In the genomic region with DNA sequence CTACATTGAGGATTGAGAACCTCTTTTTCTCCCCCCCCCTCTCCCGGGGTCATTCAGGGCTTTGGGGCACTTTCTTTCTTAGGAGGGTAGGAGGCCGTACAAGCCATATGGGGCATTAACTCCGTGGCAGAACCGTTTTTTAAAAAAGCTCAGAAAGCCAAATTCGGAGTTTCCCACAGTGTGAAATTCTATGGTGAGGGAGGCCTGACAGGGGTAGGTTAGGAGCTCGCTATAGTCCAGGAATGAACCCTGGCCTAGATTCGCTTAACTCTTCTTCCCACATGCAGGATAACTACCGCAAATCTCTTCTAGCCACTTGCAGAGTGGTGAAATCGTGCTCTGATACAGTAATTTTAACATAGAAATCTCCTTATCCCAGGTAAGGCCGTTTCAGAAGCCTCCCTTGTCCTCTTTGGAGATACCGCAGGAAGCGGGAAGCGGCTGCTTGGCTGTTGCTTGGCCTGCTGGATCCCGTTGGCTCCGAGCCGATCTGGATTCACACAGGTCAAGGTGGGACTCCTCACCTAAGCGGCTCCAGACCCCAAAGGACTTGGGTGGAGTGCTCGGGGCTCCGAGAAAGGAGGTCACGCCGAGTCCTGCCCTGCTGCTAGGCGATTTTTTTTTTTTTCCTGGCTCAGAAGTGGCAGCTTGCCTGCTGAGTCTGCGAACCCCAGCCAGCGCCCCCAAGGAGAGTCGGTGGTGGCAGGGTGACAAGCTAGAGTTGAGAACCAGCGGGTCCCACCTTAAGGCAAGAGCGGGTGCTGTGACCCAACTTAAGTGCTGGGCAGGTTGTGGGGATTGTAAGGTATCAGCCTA, we compare ENCODE assay signal across 14 mouse cellular contexts. TPM values are rescaled to one million over a fixed set of nuclear protein-coding genes. Genes with fewer than 3 reads are reported as not detected.
DNase-seq lines count a peak whose midpoint lies in the region; ATAC-seq lines count a peak whose summit lies in the region.
"Had no signal": no experiment of that assay in that cellular context is flagged by ENCODE, and none has a peak within 500 bp of the region (broad histone marks: within the 10 kb centered on the region; RNA-seq: fewer than 3 reads in every experiment).

No protein-coding gene starts in this region.

- DNase-seq in kidney, postnatal 14 days = no peak
- DNase-seq in embryo, embryonic 11 days = peak; percentile 58
- peak; percentile 62 for DNase-seq in hindbrain, embryonic 10.5 days (ENCODE audit: low spot score)
- peak; percentile 65 for DNase-seq in limb, embryonic 11.5 days (ENCODE audit: low spot score)
- DNase-seq in spleen, adult 12 weeks (ENCODE audit: low spot score) = no peak
- DNase-seq in testis, postnatal 10 days (ENCODE audit: low spot score) = no peak
- no peak for DNase-seq in frontal cortex, postnatal 36 days (ENCODE audit: low spot score in 2 of 2)
- DNase-seq: cerebellum, adult 2 months; liver, embryonic 13.5 days had no signal

- ATAC-seq in kidney, embryonic 14.5 days (ENCODE audit: low FRiP score, low TSS enrichment) = no peak
- no peak for ATAC-seq in limb, embryonic 11.5 days (ENCODE audit: insufficient number of reproducible peaks, low FRiP score, low TSS enrichment, low read depth)

- H3K36me3 ChIP-seq in kidney, embryonic 14.5 days (ENCODE audit: control insufficient read depth, insufficient read depth, low read length) = no peaks in the 10 kb centered on the region
- no peaks in the 10 kb centered on the region for H3K36me3 ChIP-seq in hindbrain, embryonic 10.5 days
- H3K36me3 ChIP-seq in limb, embryonic 11.5 days (ENCODE audit: control insufficient read depth, insufficient read depth, low read length) = no peaks in the 10 kb centered on the region
- H3K36me3 ChIP-seq: liver, embryonic 13.5 days had no signal

- H3K4me1 ChIP-seq in kidney, embryonic 14.5 days (ENCODE audit: control insufficient read depth, insufficient read depth, low read length) = peaks cover 65% of the 10 kb centered on the region
- H3K4me1 ChIP-seq in hindbrain, embryonic 10.5 days (replicated peaks) = peaks cover 18% of the 10 kb centered on the region
- peaks cover 69% of the 10 kb centered on the region for H3K4me1 ChIP-seq in limb, embryonic 11.5 days (ENCODE audit: control insufficient read depth, insufficient read depth, low read length)
- H3K4me1 ChIP-seq: liver, embryonic 13.5 days had no signal

- peak overlapping the region; percentile 74 for H3K4me2 ChIP-seq in kidney, embryonic 14.5 days (replicated peaks; ENCODE audit: low read depth, low read length)
- peak overlapping the region; percentile 53 for H3K4me2 ChIP-seq in limb, embryonic 11.5 days (ENCODE audit: low read depth, severe bottlenecking)
- H3K4me2 ChIP-seq: liver, embryonic 13.5 days had no signal

- H3K27me3 ChIP-seq in kidney, embryonic 14.5 days (ENCODE audit: control insufficient read depth, insufficient read depth, low read length) = peaks cover 2% of the 10 kb centered on the region; the same call in 1 of the 2 replicates
- peaks cover 100% of the 10 kb centered on the region for H3K27me3 ChIP-seq in hindbrain, embryonic 10.5 days (ENCODE audit: insufficient read depth, poor library complexity, severe bottlenecking)
- H3K27me3 ChIP-seq in limb, embryonic 11.5 days (ENCODE audit: control insufficient read depth, insufficient read depth, low read length) = peaks cover 68% of the 10 kb centered on the region
- H3K27me3 ChIP-seq: CH12.LX had no signal

- no peaks in the 10 kb centered on the region for H3K9me3 ChIP-seq in kidney, embryonic 14.5 days (ENCODE audit: control insufficient read depth, low read length)
- no peaks in the 10 kb centered on the region for H3K9me3 ChIP-seq in hindbrain, embryonic 10.5 days
- H3K9me3 ChIP-seq in limb, embryonic 11.5 days (ENCODE audit: control insufficient read depth, low read length) = no peaks in the 10 kb centered on the region
- H3K9me3 ChIP-seq: liver, embryonic 13.5 days had no signal

- H3K4me3 ChIP-seq in kidney, embryonic 14.5 days (ENCODE audit: low read length) = peak overlapping the region; percentile 34
- H3K4me3 ChIP-seq in hindbrain, embryonic 10.5 days = peak overlapping the region; percentile 45
- no peak overlapping the region for H3K4me3 ChIP-seq in limb, embryonic 11.5 days (ENCODE audit: low read depth, low read length)
- H3K4me3 ChIP-seq: erythroblast, embryonic 14.5 days; liver, embryonic 13.5 days had no signal

- 22% methylated on average over 27 of the region's 27 CpGs for WGBS in kidney, embryonic 14.5 days
- under 1% methylated on average over 27 of the region's 27 CpGs for WGBS in hindbrain, embryonic 10.5 days
- 6% methylated on average over 27 of the region's 27 CpGs for WGBS in limb, embryonic 11.5 days

- peak overlapping the region; percentile 95; the same call in 1 of the 2 replicates for H3K27ac ChIP-seq in kidney, embryonic 14.5 days (ENCODE audit: low read depth, low read length)
- H3K27ac ChIP-seq in hindbrain, embryonic 10.5 days = peak overlapping the region; percentile 84
- H3K27ac ChIP-seq in limb, embryonic 11.5 days (replicated peaks; ENCODE audit: low read depth, low read length) = no peak overlapping the region
- H3K27ac ChIP-seq: liver, embryonic 13.5 days had no signal

- H3K9ac ChIP-seq in kidney, embryonic 14.5 days (ENCODE audit: low read depth, low read length) = peak overlapping the region; percentile 67
- no peak overlapping the region for H3K9ac ChIP-seq in limb, embryonic 11.5 days (ENCODE audit: low read length)
- H3K9ac ChIP-seq: liver, embryonic 13.5 days had no signal

RNA-seq across cellular contexts. Expression of a gene that starts 8.7 kb away (rescaled TPM):
- 2.3 and 4.0 TPM in 2 replicates for polyA plus RNA-seq in kidney, embryonic 14.5 days (2014; fragmentation: Nextera tagmentation; extraction: Ambion mirVana)
- not detected in 2 replicates for polyA plus RNA-seq in hindbrain, embryonic 10.5 days (2016; fragmentation: Nextera tagmentation; extraction: Ambion mirVana)
- 0.45 and 0.55 TPM in 2 replicates for polyA plus RNA-seq in limb, embryonic 11.5 days (2014; fragmentation: Nextera tagmentation; extraction: Ambion mirVana)
- polyA plus RNA-seq: erythroblast, embryonic 14.5 days; heart, postnatal 0 days; liver, embryonic 13.5 days had no signal

RNA-seq across cellular contexts. Expression of a gene that starts 23.5 kb away (rescaled TPM):
- 6.3 and 18.7 TPM in 2 replicates for polyA plus RNA-seq in kidney, embryonic 14.5 days (2014; fragmentation: Nextera tagmentation; extraction: Ambion mirVana)
- 0.14 and 2.6 TPM in 2 replicates for polyA plus RNA-seq in hindbrain, embryonic 10.5 days (2016; fragmentation: Nextera tagmentation; extraction: Ambion mirVana)
- polyA plus RNA-seq in limb, embryonic 11.5 days (2014; fragmentation: Nextera tagmentation; extraction: Ambion mirVana) = 0.84 and 1.9 TPM in 2 replicates
- polyA plus RNA-seq: liver, embryonic 13.5 days had no signal

RNA-seq across cellular contexts. Expression of a gene that starts 23.5 kb away (rescaled TPM):
- polyA plus RNA-seq in kidney, embryonic 14.5 days (2014; fragmentation: Nextera tagmentation; extraction: Ambion mirVana) = 12.3 and 12.6 TPM in 2 replicates
- 15.5 and 55.9 TPM in 2 replicates for polyA plus RNA-seq in hindbrain, embryonic 10.5 days (2016; fragmentation: Nextera tagmentation; extraction: Ambion mirVana)
- polyA plus RNA-seq in limb, embryonic 11.5 days (2014; fragmentation: Nextera tagmentation; extraction: Ambion mirVana) = 1.2 and 1.4 TPM in 2 replicates
- polyA plus RNA-seq: erythroblast, embryonic 14.5 days had no signal

RNA-seq across cellular contexts. Expression of a gene that starts 27.6 kb away (rescaled TPM):
- 1.8 and 1.9 TPM in 2 replicates for polyA plus RNA-seq in kidney, embryonic 14.5 days (2014; fragmentation: Nextera tagmentation; extraction: Ambion mirVana)
- 0.14 and 0.60 TPM in 2 replicates for polyA plus RNA-seq in hindbrain, embryonic 10.5 days (2016; fragmentation: Nextera tagmentation; extraction: Ambion mirVana)
- 0.17 and 0.30 TPM in 2 replicates for polyA plus RNA-seq in limb, embryonic 11.5 days (2014; fragmentation: Nextera tagmentation; extraction: Ambion mirVana)
- polyA plus RNA-seq: erythroblast, embryonic 14.5 days; heart, postnatal 0 days; liver, embryonic 13.5 days; testis, adult 2 months had no signal

RNA-seq across cellular contexts. Expression of a gene that starts 30.8 kb away (rescaled TPM):
- polyA plus RNA-seq in kidney, embryonic 14.5 days (2014; fragmentation: Nextera tagmentation; extraction: Ambion mirVana) = 45.0 and 45.2 TPM in 2 replicates
- polyA plus RNA-seq in hindbrain, embryonic 10.5 days (2016; fragmentation: Nextera tagmentation; extraction: Ambion mirVana) = not detected in 2 replicates
- 11.6 and 13.1 TPM in 2 replicates for polyA plus RNA-seq in limb, embryonic 11.5 days (2014; fragmentation: Nextera tagmentation; extraction: Ambion mirVana)
- polyA plus RNA-seq: cerebellum, adult 2 months; erythroblast, embryonic 14.5 days had no signal

Comparison
In these comparisons a context has a peak if more than half of its experiments do, and no peak if none do; other contexts are left out.
1. DNase-seq: peak in embryo, embryonic 11 days (single experiment), hindbrain, embryonic 10.5 days (single experiment) and limb, embryonic 11.5 days (single experiment); none in kidney, postnatal 14 days (single experiment), spleen, adult 12 weeks (single experiment), testis, postnatal 10 days (single experiment) and frontal cortex, postnatal 36 days (0 of 2).